Mouse (Mus musculus) megakaryocyte, adult 5-6 weeks (primary cell): Measurements from ENCODE around the gene Wdr83. TPM values are rescaled to one million over a fixed set of nuclear protein-coding genes. Genes with fewer than 3 reads are reported as not detected.
A peak's percentile ranks its signal among the peaks of the same experiment; 100 is the strongest.

Source experiments
- ATAC-seq: 2 replicates; pipeline ENCODE4 v1.8.0; 2016; ENCODE audit warnings: mild to moderate bottlenecking, inconsistent platforms; ENCODE audit not compliant: poor library complexity, severe bottlenecking
- total RNA-seq, 2 experiments: library from RNA; stranded (forward) in 1 of 2; stranded (reverse) in 1 of 2; fragments of 153-499, 151-499 nt in 1 of 2; fragments of 221-1000, 200-1000 nt in 1 of 2; gene quantifications; 2 replicates each; pipeline versions ENCODE4 v1.2.3 to v1.2.4; 2015 to 2017

Gene Wdr83
- total RNA-seq, 2 experiments from 2014 or later = 9.9 to 20.5 TPM

DNA sequence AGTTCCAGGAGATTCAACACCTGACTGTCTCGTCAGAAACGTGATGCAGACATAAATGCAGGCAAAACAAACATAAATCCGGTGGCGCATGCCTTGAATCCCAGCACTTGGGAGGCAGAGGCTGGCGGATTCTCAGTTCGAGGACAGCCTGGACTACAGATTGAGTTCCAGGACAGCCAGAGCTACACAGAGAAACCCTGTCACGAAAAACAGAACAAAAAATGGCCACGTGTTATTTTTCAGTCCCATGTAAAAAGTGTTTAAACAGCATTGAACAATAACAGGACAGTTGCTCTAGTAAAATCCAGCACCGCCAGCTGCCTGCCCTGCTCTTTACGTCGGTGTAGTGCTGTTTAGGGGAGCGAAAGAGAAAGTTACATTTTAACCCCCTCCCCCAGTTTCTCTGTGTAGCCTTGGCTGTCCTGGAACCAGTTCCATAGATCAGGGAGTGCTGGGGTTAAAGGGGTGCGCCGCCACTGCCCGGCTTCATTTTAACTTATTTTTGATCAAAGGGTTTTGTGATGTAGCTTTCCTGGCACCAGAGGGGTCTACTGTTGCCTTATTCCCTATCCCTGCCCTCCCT is 45.3 kb downstream of the Wdr83 start:
- no peak for ATAC-seq

DNA sequence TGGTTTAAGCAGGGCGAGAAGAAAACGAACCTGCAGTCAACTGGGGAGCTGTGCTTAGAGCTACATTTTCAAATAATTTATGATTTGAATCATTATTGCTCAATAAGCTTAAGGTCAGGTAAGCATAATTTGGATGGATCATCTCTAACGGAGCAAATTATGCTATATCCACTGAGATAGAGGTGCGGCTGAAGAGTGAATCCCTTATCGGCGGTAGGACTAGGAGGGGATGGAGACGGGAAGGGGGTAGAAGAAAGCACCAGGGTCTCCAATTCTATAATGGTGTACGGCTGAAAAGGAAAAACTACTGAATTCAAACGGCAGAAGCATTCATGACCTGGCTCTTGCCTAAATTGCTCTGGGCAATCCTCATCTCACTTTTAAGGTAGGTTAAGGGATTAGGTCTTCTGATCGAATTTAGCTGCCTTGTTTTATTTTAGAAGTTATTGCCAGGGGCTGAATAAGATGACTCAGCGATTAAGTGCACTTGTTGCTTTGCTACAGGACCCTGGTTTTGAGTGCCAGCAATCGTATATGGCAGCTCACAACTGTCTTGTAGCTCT is 45.9 kb downstream of the Wdr83 start:
- ATAC-seq = no peak

DNA sequence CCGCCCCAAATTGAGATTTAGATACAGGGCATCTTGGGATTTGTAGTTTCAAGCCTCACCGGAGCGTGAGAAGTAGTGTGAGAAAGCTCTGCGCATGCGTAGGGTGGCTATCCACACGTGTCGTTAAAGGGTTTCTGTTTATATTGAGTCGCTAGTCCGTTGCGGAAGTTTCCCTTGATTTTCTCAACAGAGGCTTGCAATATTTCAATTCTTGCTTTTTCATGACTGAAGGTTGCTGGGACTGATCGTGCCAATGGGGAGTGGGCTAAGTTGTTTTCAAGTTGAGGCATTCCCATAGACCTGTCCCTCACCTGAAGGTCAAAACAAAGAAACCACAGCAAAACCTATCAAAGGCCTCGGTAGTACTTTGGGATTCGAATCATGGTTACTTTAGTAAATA is 46.3 kb downstream of the Wdr83 start:
- peak; percentile 40 for ATAC-seq

DNA sequence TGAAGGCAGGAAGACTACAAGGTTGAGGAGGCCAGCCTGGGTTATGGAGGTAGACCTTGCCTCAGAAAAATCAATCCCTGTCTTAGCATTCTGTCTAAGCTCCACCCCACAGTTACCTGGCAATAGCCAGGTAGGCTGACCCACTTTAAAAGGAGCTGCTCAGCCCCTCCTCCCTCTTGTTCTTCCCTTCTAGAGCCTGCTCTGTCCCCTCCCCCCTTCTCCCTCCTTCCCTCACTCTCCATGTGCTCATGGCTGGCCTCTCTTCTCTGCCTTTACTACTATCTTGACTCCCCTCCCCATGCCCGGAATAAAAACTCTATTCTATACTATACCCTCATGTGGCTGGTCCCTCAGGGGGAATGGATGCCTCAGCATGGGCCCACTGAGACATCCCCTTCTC is 47.2 kb downstream of the Wdr83 start:
- no peak for ATAC-seq

DNA sequence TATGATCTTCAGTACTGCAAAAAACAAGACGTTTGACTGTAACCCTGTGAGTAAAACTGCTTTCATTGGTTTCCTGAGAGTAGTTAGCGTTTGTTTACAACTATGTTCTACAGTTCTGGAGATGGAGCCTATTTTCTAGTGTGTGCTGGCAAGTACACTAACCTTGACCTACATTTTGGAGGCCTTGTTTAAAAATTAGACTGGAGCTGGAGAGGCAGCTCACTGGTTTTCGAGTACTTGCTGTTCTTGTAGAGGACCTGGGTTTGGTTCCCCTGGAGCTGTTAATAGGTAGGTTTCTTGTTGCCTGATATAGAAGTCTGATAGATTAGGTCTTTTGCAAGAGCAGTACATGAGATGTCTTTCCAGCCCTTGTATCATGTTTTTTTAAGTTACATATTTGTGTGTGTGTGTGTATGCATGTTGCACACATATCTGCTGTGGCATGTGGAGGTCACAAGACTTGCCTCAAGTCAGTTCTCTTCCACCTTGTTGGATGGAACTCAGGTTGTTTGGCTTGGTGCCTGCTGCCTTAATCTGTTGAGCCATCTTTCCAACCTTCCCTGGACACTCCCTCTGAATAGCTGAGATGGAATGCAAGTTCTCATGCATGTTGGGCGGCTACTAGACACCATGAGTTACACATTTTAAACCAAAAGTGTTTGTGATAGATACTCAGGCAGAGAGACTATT is 48.3 kb downstream of the Wdr83 start:
- no peak for ATAC-seq

DNA sequence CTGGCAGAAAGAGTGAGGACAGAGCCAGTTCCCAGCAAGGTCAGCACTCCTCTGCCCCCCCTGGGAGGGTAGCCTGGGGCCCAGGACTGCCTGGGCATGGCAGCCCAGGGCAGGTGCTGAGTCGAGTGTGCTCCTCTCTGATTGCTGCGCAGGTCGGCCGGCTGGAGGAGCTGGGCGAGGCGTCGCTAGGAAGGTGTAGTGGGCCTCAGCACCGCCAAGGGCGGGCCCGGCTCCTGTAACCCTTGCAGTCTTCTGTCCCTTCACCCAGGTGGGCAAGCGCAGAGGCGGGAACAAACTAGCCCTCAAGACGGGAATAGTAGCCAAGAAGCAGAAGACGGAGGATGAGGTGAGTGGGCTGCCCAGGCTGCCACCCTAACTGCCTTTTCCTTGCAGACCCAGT is 51.8 kb downstream of the Wdr83 start:
- no peak for ATAC-seq

DNA sequence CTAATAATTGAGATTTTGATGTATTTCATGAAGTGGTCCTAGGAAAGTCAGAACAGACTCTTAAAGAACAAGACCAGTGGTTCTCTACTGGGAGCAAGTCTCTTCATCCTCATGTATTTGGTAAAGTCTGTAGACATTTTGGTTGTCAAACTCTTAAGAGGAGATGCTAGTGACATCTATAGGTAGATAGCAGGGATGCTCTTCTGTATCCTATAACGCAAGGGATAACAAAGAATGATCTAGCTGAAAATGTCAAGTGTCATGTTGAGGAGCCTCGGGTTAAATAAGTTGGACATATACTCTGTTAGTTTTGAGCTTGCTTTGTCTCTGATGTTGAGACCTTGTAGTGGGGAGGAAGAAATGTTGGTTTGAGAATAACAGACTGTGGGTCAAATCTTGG is 53.2 kb downstream of the Wdr83 start:
- ATAC-seq = no peak

DNA sequence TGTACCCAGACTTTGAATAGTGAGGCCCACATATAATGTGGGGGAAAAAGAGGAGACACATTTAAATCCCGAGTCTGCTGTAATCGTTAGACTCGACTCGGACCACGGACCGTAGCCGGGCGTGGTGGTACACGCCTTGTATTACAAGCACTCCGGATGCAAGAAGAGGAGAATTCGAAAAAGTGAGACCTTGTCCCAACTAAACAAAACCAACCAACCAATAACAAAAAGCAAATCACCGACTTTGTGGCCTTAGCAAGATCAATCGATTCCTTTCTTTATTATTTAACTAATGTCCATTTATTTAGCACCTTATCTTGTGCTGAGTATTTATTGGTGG is 53.6 kb downstream of the Wdr83 start:
- ATAC-seq = no peak

DNA sequence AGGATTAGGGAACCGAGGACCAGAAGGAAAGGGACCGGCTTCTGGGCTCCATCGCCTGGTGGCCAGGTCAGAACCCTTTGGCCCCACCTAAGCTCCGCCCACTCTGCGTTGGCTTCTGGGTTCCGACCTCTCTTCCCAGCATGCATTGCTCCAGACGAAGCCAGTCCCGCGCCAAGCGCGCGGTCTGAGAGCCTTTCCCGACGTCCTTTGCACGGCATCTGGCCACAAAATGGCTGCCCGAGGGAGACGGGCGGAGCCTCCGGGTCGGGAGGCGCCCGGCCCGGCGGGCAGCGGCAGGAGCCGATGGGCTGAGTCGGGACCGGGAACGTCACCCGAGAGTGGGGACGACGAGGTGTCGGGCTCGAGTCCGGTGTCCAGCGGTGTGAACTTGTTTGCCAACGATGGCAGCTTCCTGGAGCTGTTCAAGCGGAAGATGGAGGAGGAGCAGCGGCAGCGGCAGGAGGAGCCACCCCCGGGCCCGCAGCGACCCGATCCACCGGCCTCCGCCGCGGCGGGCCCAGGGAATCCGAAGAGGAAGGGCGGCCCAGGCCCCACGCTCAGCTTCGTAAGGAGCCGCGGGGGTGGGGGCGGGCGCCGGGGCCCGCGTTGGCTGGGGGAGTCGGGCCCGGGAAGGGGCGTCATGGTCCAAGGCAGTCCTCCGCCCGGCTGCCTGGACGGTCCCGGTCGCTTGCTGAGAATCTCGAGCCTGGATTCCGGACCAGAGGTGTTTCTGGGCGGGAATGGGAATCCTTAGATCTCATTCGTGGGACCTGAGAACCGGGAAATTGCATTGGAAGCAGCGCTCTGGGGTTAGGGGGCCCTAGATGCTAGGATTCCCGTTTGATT is 54.2 kb downstream of the Wdr83 start, which contains the start of gene Trir:
Gene Trir, plus strand, starts transcription at position 154 of the 846 bp plus-strand sequence.
- peak; percentile 85 for ATAC-seq

DNA sequence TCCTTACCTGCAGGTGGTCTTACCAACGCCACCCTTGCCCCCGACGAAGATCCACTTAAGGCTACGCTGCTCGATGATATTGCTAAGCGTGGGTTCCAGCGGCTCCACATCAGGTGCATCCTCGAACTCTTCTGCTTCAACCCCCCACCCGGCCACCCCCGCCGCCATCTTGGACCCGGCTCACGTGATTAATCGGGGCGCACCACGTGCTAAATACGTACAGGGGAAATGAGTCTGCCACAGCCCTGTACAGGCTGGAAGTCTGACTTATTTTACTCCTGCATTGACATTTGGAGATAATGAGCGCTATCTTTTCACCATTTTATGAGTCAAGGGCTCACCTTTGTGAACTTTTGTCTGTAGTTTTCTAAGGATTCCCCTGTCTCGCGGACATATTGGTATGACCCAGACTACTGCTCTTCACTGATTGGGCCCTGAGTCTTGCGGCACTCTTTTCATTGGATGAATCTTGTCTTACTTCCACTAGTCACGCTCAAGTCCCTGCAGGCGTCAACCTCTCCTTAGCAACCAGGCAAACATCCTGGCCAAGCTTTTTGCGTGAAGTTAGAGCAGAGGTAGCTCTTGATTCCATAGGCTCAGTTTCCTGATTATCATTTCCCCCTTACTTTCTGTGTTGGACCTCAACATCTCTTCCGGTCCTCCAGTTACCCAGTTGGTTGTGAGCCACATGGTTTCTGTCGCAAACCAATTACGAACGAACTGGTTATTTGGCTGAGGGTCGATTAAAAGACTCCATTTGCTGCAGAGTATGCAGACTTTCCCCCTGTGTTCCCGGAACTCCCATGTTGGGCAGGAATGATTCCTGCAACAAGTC is 55.8 kb downstream of the Wdr83 start, which contains the start of gene Asna1:
Gene Asna1, minus strand, starts transcription at position 184 of the 835 bp plus-strand sequence.
- peak; percentile 82 for ATAC-seq

Other genes starting within 250 kb of the Wdr83 start
- gene Gadd45gip1, start 249.8 kb downstream of the Wdr83 start, total RNA-seq (2015) = 6.3 and 6.6 TPM in 2 replicates
- gene Gadd45gip1, start 249.8 kb downstream of the Wdr83 start, total RNA-seq (2017) = 13.9 and 20.5 TPM in 2 replicates
- gene Rad23a, start 240.6 kb downstream of the Wdr83 start, total RNA-seq (2015) = 35.6 and 36.9 TPM in 2 replicates
- gene Rad23a, start 240.6 kb downstream of the Wdr83 start, total RNA-seq (2017) = 27.6 and 29.5 TPM in 2 replicates
- 163 and 187 TPM in 2 replicates for gene Calr, start 234.4 kb downstream of the Wdr83 start, total RNA-seq (2015)
- 821 and 830 TPM in 2 replicates for gene Calr, start 234.4 kb downstream of the Wdr83 start, total RNA-seq (2017)
- 11.6 and 17.3 TPM in 2 replicates for gene Farsa, start 224.3 kb downstream of the Wdr83 start, total RNA-seq (2015)
- 49.7 and 53.4 TPM in 2 replicates for gene Farsa, start 224.3 kb downstream of the Wdr83 start, total RNA-seq (2017)
- 67.7 and 97.1 TPM in 2 replicates for gene Syce2, start 209.2 kb downstream of the Wdr83 start, total RNA-seq (2015)
- gene Syce2, start 209.2 kb downstream of the Wdr83 start, total RNA-seq (2017) = 46.2 and 47.5 TPM in 2 replicates
- gene Gcdh, start 187.4 kb downstream of the Wdr83 start, total RNA-seq (2015) = 7.4 and 8.8 TPM in 2 replicates
- gene Gcdh, start 187.4 kb downstream of the Wdr83 start, total RNA-seq (2017) = 9.7 and 11.9 TPM in 2 replicates
- gene Klf1, start 179.4 kb downstream of the Wdr83 start, total RNA-seq (2015) = 2.0 and 5.2 TPM in 2 replicates
- 1.8 and 8.7 TPM in 2 replicates for gene Klf1, start 179.4 kb downstream of the Wdr83 start, total RNA-seq (2017)
- 15.2 and 30.1 TPM in 2 replicates for gene Dnase2a, start 172.7 kb downstream of the Wdr83 start, total RNA-seq (2015)
- 27.4 and 39.0 TPM in 2 replicates for gene Dnase2a, start 172.7 kb downstream of the Wdr83 start, total RNA-seq (2017)
- 0.02 TPM in 1 of 2 replicates, not detected in the other for gene Mast1, start 143.9 kb downstream of the Wdr83 start, total RNA-seq (2015)
- 0.07 and 0.08 TPM in 2 replicates for gene Mast1, start 143.9 kb downstream of the Wdr83 start, total RNA-seq (2017)
- gene Rtbdn, start 134.3 kb downstream of the Wdr83 start, total RNA-seq (2015) = not detected in 2 replicates
- gene Rtbdn, start 134.3 kb downstream of the Wdr83 start, total RNA-seq (2017) = not detected in 2 replicates
- gene Gm49661, start 111.9 kb downstream of the Wdr83 start, total RNA-seq (2015) = 3.2 TPM in 1 of 2 replicates, not detected in the other
- gene Gm49661, start 111.9 kb downstream of the Wdr83 start, total RNA-seq (2017) = not detected in 2 replicates
- gene Prdx2, start 111.7 kb downstream of the Wdr83 start, total RNA-seq (2015) = 180 and 184 TPM in 2 replicates
- 230 and 256 TPM in 2 replicates for gene Prdx2, start 111.7 kb downstream of the Wdr83 start, total RNA-seq (2017)
- gene Rnaseh2a, start 111.5 kb downstream of the Wdr83 start, total RNA-seq (2015) = 56.8 and 75.8 TPM in 2 replicates
- 41.1 and 49.0 TPM in 2 replicates for gene Rnaseh2a, start 111.5 kb downstream of the Wdr83 start, total RNA-seq (2017)
- 45.5 and 60.4 TPM in 2 replicates for gene Junb, start 102.6 kb downstream of the Wdr83 start, total RNA-seq (2015)
- gene Junb, start 102.6 kb downstream of the Wdr83 start, total RNA-seq (2017) = 110 and 125 TPM in 2 replicates
- 0.82 and 1.1 TPM in 2 replicates for gene Hook2, start 90.7 kb downstream of the Wdr83 start, total RNA-seq (2015)
- 3.1 and 6.6 TPM in 2 replicates for gene Hook2, start 90.7 kb downstream of the Wdr83 start, total RNA-seq (2017)
- 0.07 TPM in 1 of 2 replicates, not detected in the other for gene Best2, start 66.8 kb downstream of the Wdr83 start, total RNA-seq (2015)
- not detected in 2 replicates for gene Best2, start 66.8 kb downstream of the Wdr83 start, total RNA-seq (2017)
- gene Asna1, start 56.0 kb downstream of the Wdr83 start, total RNA-seq (2015) = 52.5 and 64.0 TPM in 2 replicates
- gene Asna1, start 56.0 kb downstream of the Wdr83 start, total RNA-seq (2017) = 61.2 and 65.5 TPM in 2 replicates
- gene Trir, start 54.5 kb downstream of the Wdr83 start, total RNA-seq (2015) = 138 and 141 TPM in 2 replicates
- gene Trir, start 54.5 kb downstream of the Wdr83 start, total RNA-seq (2017) = 411 and 422 TPM in 2 replicates
- gene Tnpo2, start 44.4 kb downstream of the Wdr83 start, total RNA-seq (2015) = 13.2 and 18.8 TPM in 2 replicates
- 13.1 and 17.7 TPM in 2 replicates for gene Tnpo2, start 44.4 kb downstream of the Wdr83 start, total RNA-seq (2017)
- 2.1 and 4.1 TPM in 2 replicates for gene Fbxw9, start 21.3 kb downstream of the Wdr83 start, total RNA-seq (2015)
- gene Fbxw9, start 21.3 kb downstream of the Wdr83 start, total RNA-seq (2017) = 3.0 and 3.2 TPM in 2 replicates
- not detected in 2 replicates for gene Gm5741, start 13.3 kb downstream of the Wdr83 start, total RNA-seq (2015)
- gene Gm5741, start 13.3 kb downstream of the Wdr83 start, total RNA-seq (2017) = not detected in 2 replicates
- gene Dhps, start 9.5 kb downstream of the Wdr83 start, total RNA-seq (2015) = 50.9 and 55.1 TPM in 2 replicates
- gene Dhps, start 9.5 kb downstream of the Wdr83 start, total RNA-seq (2017) = 26.9 and 30.2 TPM in 2 replicates
- 116 and 119 TPM in 2 replicates for gene Wdr83os, start 566 bp downstream of the Wdr83 start, total RNA-seq (2015)
- gene Wdr83os, start 566 bp downstream of the Wdr83 start, total RNA-seq (2017) = 27.8 and 39.4 TPM in 2 replicates
- 204 TPM in 2 replicates for gene Man2b1, start 2.0 kb upstream of the Wdr83 start, total RNA-seq (2015)
- gene Man2b1, start 2.0 kb upstream of the Wdr83 start, total RNA-seq (2017) = 159 and 161 TPM in 2 replicates
- not detected in 2 replicates for gene Zfp791, start 41.8 kb upstream of the Wdr83 start, total RNA-seq (2015)
- not detected in 2 replicates for gene Zfp791, start 41.8 kb upstream of the Wdr83 start, total RNA-seq (2017)
- not detected in 2 replicates for gene Cks1brt, start 70.6 kb upstream of the Wdr83 start, total RNA-seq (2015)
- not detected in 2 replicates for gene Cks1brt, start 70.6 kb upstream of the Wdr83 start, total RNA-seq (2017)
- not detected in 2 replicates for gene Olfr371, start 144.7 kb upstream of the Wdr83 start, total RNA-seq (2015)
- gene Olfr371, start 144.7 kb upstream of the Wdr83 start, total RNA-seq (2017) = not detected in 2 replicates
- gene Orc6, start 218.3 kb upstream of the Wdr83 start, total RNA-seq (2015) = 62.3 and 68.5 TPM in 2 replicates
- 59.6 and 62.7 TPM in 2 replicates for gene Orc6, start 218.3 kb upstream of the Wdr83 start, total RNA-seq (2017)
- 167 and 184 TPM in 2 replicates for gene Vps35, start 218.5 kb upstream of the Wdr83 start, total RNA-seq (2015)
- gene Vps35, start 218.5 kb upstream of the Wdr83 start, total RNA-seq (2017) = 162 and 164 TPM in 2 replicates